In the genomic region with DNA sequence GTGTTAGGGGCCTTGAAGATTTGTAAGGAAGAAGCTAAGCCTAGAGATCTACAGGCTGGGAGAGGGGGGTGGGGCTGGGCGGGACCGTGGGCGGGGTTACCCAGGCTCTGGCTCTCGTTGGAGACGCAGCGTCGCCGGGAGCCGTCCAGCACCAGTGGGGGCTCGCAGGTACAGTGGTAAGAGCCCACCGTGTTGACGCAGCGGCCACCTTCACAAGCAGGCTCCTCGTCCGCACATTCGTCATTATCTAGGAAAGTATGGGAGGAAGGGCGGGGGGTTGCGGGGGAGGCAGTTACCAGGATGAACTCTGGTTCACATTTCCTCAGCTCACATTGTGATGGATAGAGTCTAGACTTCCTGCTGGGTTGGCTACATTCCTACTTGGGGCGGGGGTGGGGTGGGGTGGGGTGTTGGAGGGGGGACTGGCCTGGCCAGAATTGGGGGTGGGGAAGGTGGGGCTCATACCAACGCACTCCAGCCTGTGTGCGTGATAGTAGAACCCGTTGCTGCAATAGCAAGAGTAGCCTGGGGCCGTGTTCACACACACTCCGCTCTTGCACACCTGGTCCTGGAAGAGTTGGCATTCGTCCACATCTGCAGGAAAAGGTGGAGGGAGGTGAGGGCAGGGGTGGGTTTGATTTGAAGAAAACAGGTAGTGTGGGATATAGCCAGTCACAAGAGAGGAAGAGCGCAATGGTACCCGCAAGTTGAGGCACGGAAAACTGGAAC, we compare ENCODE assay signal across 8 mouse cellular contexts. TPM values are rescaled to one million over a fixed set of nuclear protein-coding genes. Genes with fewer than 3 reads are reported as not detected.
DNase-seq lines count a peak whose midpoint lies in the region; ATAC-seq and TF ChIP-seq lines count a peak whose summit lies in the region.

No protein-coding gene starts in this region.

- peak overlapping the region; percentile 31; the same call in 1 of the 2 replicates for H3K9ac ChIP-seq in lung, embryonic 16.5 days (ENCODE audit: low read length)
- H3K9ac ChIP-seq in heart, embryonic 15.5 days = no peak overlapping the region
- no peak overlapping the region; the same call in 1 of the 2 replicates for H3K9ac ChIP-seq in limb, embryonic 14.5 days (ENCODE audit: low read depth, low read length, severe bottlenecking)
- H3K9ac ChIP-seq in stomach, embryonic 14.5 days (replicated peaks; ENCODE audit: low read depth, low read length) = no peak overlapping the region

- H3K27me3 ChIP-seq in lung, embryonic 16.5 days (ENCODE audit: control insufficient read depth, insufficient read depth, low read depth, low read length) = no peaks in the 10 kb centered on the region
- H3K27me3 ChIP-seq in heart, embryonic 15.5 days = peaks cover 24% of the 10 kb centered on the region
- no peaks in the 10 kb centered on the region; the same call in 1 of the 2 replicates for H3K27me3 ChIP-seq in limb, embryonic 14.5 days (ENCODE audit: control insufficient read depth, insufficient read depth, low read length)
- H3K27me3 ChIP-seq in stomach, embryonic 14.5 days (ENCODE audit: control insufficient read depth, insufficient read depth, low read length) = no peaks in the 10 kb centered on the region

- peak overlapping the region; percentile 77 for H3K27ac ChIP-seq in lung, embryonic 16.5 days (ENCODE audit: low read length)
- H3K27ac ChIP-seq in heart, embryonic 15.5 days = no peak overlapping the region
- no peak overlapping the region for H3K27ac ChIP-seq in limb, embryonic 14.5 days (replicated peaks; ENCODE audit: low read depth, low read length)
- H3K27ac ChIP-seq in stomach, embryonic 14.5 days (ENCODE audit: low read length) = peak overlapping the region; percentile 55; the same call in 1 of the 2 replicates

- peaks cover 20% of the 10 kb centered on the region for H3K4me1 ChIP-seq in lung, embryonic 16.5 days (replicated peaks; ENCODE audit: control insufficient read depth, insufficient read depth, low read length)
- peaks cover 21% of the 10 kb centered on the region for H3K4me1 ChIP-seq in heart, embryonic 15.5 days (replicated peaks)
- H3K4me1 ChIP-seq in limb, embryonic 14.5 days (ENCODE audit: control insufficient read depth, insufficient read depth, low read length) = no peaks in the 10 kb centered on the region; the same call in 1 of the 2 replicates
- H3K4me1 ChIP-seq in stomach, embryonic 14.5 days (ENCODE audit: control insufficient read depth, insufficient read depth, low read length) = 0 out of 2 replicates have a peak, but pooled peaks cover 13% of the 10 kb centered on the region

- H3K4me3 ChIP-seq in lung, embryonic 16.5 days (ENCODE audit: low read length) = peak overlapping the region; percentile 47
- H3K4me3 ChIP-seq in heart, embryonic 15.5 days = peak overlapping the region; percentile 34
- peak overlapping the region; percentile 28 for H3K4me3 ChIP-seq in limb, embryonic 14.5 days (replicated peaks; ENCODE audit: low read length)
- peak overlapping the region; percentile 11 for H3K4me3 ChIP-seq in stomach, embryonic 14.5 days (ENCODE audit: low read depth, low read length)

- no peak for TF ChIP-seq POLR2A in limb, embryonic 14.5 days (IDR thresholded peaks at IDR 0.05; ENCODE audit: borderline replicate concordance, extremely low read depth, insufficient read depth, insufficient read length)

- H3K36me3 ChIP-seq in lung, embryonic 16.5 days (ENCODE audit: control insufficient read depth, insufficient read depth, low read length) = peaks cover 14% of the 10 kb centered on the region
- peaks cover 17% of the 10 kb centered on the region for H3K36me3 ChIP-seq in heart, embryonic 15.5 days
- peaks cover 5% of the 10 kb centered on the region; the same call in 1 of the 2 replicates for H3K36me3 ChIP-seq in limb, embryonic 14.5 days (ENCODE audit: control insufficient read depth, insufficient read depth, low read length)
- peaks cover 34% of the 10 kb centered on the region for H3K36me3 ChIP-seq in stomach, embryonic 14.5 days (ENCODE audit: control insufficient read depth, insufficient read depth, low read length)

- ATAC-seq in lung, embryonic 16.5 days (ENCODE audit: low read depth) = peak; percentile 72
- ATAC-seq in heart, embryonic 15.5 days (replicated peaks; ENCODE audit: insufficient number of reproducible peaks, insufficient read depth, low FRiP score, low read depth) = no peak
- ATAC-seq in limb, embryonic 14.5 days (ENCODE audit: low FRiP score, low read depth) = peak; percentile 56; the same call in 1 of the 2 replicates
- ATAC-seq in stomach, embryonic 14.5 days (ENCODE audit: insufficient number of reproducible peaks, insufficient read depth, low FRiP score, low read depth) = peak; percentile 77

- peak overlapping the region; percentile 60 for H3K4me2 ChIP-seq in lung, embryonic 16.5 days (ENCODE audit: low read depth, low read length)
- peak overlapping the region; percentile 61 for H3K4me2 ChIP-seq in heart, embryonic 15.5 days
- peak overlapping the region; percentile 47 for H3K4me2 ChIP-seq in limb, embryonic 14.5 days (replicated peaks; ENCODE audit: low read depth, low read length, severe bottlenecking)
- peak overlapping the region; percentile 33; the same call in 1 of the 2 replicates for H3K4me2 ChIP-seq in stomach, embryonic 14.5 days (replicated peaks; ENCODE audit: low read depth, low read length)

- 11% methylated on average over 28 of the region's 28 CpGs for WGBS in lung, embryonic 16.5 days
- WGBS in heart, embryonic 15.5 days = 10% methylated on average over 28 of the region's 28 CpGs
- 8% methylated on average over 26 of the region's 28 CpGs for WGBS in limb, embryonic 14.5 days
- 11% methylated on average over 28 of the region's 28 CpGs for WGBS in stomach, embryonic 14.5 days

- H3K9me3 ChIP-seq in lung, embryonic 16.5 days (ENCODE audit: control insufficient read depth, low read length) = peaks cover 1% of the 10 kb centered on the region; the same call in 1 of the 2 replicates
- 0 out of 2 replicates have a peak, but pooled peaks cover 6% of the 10 kb centered on the region for H3K9me3 ChIP-seq in heart, embryonic 15.5 days (replicated peaks)
- peaks cover 5% of the 10 kb centered on the region; the same call in 1 of the 2 replicates for H3K9me3 ChIP-seq in limb, embryonic 14.5 days (ENCODE audit: control insufficient read depth, low read length)
- peaks cover 1% of the 10 kb centered on the region; the same call in 1 of the 2 replicates for H3K9me3 ChIP-seq in stomach, embryonic 14.5 days (ENCODE audit: control insufficient read depth, low read depth, low read length)

- DNase-seq in lung, adult 18-20 months = no peak
- no peak for DNase-seq in limb, embryonic 14.5 days (ENCODE audit: low spot score)
- DNase-seq in left cerebral cortex, adult 11 months (ENCODE audit: low spot score) = no peak
- no peak for DNase-seq in right cerebral cortex, postnatal 36 days (ENCODE audit: low spot score in 2 of 2)
- DNase-seq in spleen, adult 18-20 months = no peak

RNA-seq across cellular contexts. Expression of a gene that starts 28.5 kb away (rescaled TPM):
- 107 and 127 TPM in 2 replicates for polyA plus RNA-seq in lung, embryonic 16.5 days (2015; fragmentation: Nextera tagmentation; extraction: Ambion mirVana)
- polyA plus RNA-seq in heart, embryonic 15.5 days (2015; fragmentation: Nextera tagmentation; extraction: Ambion mirVana) = 61.7 and 99.9 TPM in 2 replicates
- 86.0 and 107 TPM in 2 replicates for polyA plus RNA-seq in limb, embryonic 14.5 days (2012; rRNA removed)
- 54.3 and 57.1 TPM in 2 replicates for polyA plus RNA-seq in limb, embryonic 14.5 days (2014; fragmentation: Nextera tagmentation; extraction: Ambion mirVana)
- 178 and 189 TPM in 2 replicates for polyA plus RNA-seq in stomach, embryonic 14.5 days (2014; fragmentation: Nextera tagmentation; extraction: Ambion mirVana)

RNA-seq across cellular contexts. Expression of a gene that starts 46.8 kb away (rescaled TPM):
- 43.6 and 46.2 TPM in 2 replicates for polyA plus RNA-seq in lung, embryonic 16.5 days (2015; fragmentation: Nextera tagmentation; extraction: Ambion mirVana)
- polyA plus RNA-seq in heart, embryonic 15.5 days (2015; fragmentation: Nextera tagmentation; extraction: Ambion mirVana) = 19.8 and 29.4 TPM in 2 replicates
- polyA plus RNA-seq in limb, embryonic 14.5 days (2012; rRNA removed) = 58.7 and 80.6 TPM in 2 replicates
- polyA plus RNA-seq in limb, embryonic 14.5 days (2014; fragmentation: Nextera tagmentation; extraction: Ambion mirVana) = 30.5 and 35.5 TPM in 2 replicates
- polyA plus RNA-seq in stomach, embryonic 14.5 days (2014; fragmentation: Nextera tagmentation; extraction: Ambion mirVana) = 41.5 and 41.6 TPM in 2 replicates

RNA-seq across cellular contexts. Expression of a gene that starts 48.2 kb away (rescaled TPM):
- 0.52 and 1.1 TPM in 2 replicates for polyA plus RNA-seq in lung, embryonic 16.5 days (2015; fragmentation: Nextera tagmentation; extraction: Ambion mirVana)
- polyA plus RNA-seq in heart, embryonic 15.5 days (2015; fragmentation: Nextera tagmentation; extraction: Ambion mirVana) = 0.34 TPM in 1 of 2 replicates, not detected in the other
- polyA plus RNA-seq in limb, embryonic 14.5 days (2012; rRNA removed) = 0.32 TPM in 1 of 2 replicates, not detected in the other
- polyA plus RNA-seq in limb, embryonic 14.5 days (2014; fragmentation: Nextera tagmentation; extraction: Ambion mirVana) = not detected in 2 replicates
- polyA plus RNA-seq in stomach, embryonic 14.5 days (2014; fragmentation: Nextera tagmentation; extraction: Ambion mirVana) = 0.53 and 1.9 TPM in 2 replicates

RNA-seq across cellular contexts. Expression of a gene that starts 50.8 kb away (rescaled TPM):
- 14.8 and 14.9 TPM in 2 replicates for polyA plus RNA-seq in lung, embryonic 16.5 days (2015; fragmentation: Nextera tagmentation; extraction: Ambion mirVana)
- 9.2 and 13.8 TPM in 2 replicates for polyA plus RNA-seq in heart, embryonic 15.5 days (2015; fragmentation: Nextera tagmentation; extraction: Ambion mirVana)
- polyA plus RNA-seq in limb, embryonic 14.5 days (2012; rRNA removed) = 83.6 and 119 TPM in 2 replicates
- polyA plus RNA-seq in limb, embryonic 14.5 days (2014; fragmentation: Nextera tagmentation; extraction: Ambion mirVana) = 25.2 and 26.6 TPM in 2 replicates
- 15.0 and 16.5 TPM in 2 replicates for polyA plus RNA-seq in stomach, embryonic 14.5 days (2014; fragmentation: Nextera tagmentation; extraction: Ambion mirVana)

Comparison
In these comparisons a context has a peak if more than half of its experiments do, and no peak if none do; other contexts are left out.
1. H3K27ac ChIP-seq: peak in lung, embryonic 16.5 days (single experiment) and stomach, embryonic 14.5 days (single experiment); none in heart, embryonic 15.5 days (single experiment) and limb, embryonic 14.5 days (single experiment).
2. Peak in every context shown above with its lines, with median percentiles within 50 percentile points of each other: H3K4me2 ChIP-seq and H3K4me3 ChIP-seq.